Mouse (Mus musculus) retina, adult 2 months (tissue): ENCODE measurements around the gene Thoc6.

Source experiments
- DNase-seq: peaks from one replicate; pipeline ENCODE4 v3.0.0-alpha.2; 2012; ENCODE audit warnings: low read depth, low spot score

Thoc6 gene

GRCm38 (mm10) chr17:23673424-23674073, at the start of gene Thoc6, which contains the start of gene Hcfc1r1:
Gene Thoc6, minus strand, starts transcription at chr17:23673882.
Gene Hcfc1r1, plus strand, starts transcription at chr17:23673596.
- DNase-seq: peak; percentile 92

GRCm38 (mm10) chr17:23722376-23723125, 48.9 kb upstream of the Thoc6 start, which contains the start of gene 1520401A03Rik:
Gene 1520401A03Rik, minus strand, starts transcription at chr17:23722783.
- no peak for DNase-seq

- DNase-seq: no peak
Measured at GRCm38 (mm10) chr17:23721886-23722285, 48.2 kb upstream of the Thoc6 start.

- DNase-seq: no peak
Measured at GRCm38 (mm10) chr17:23719455-23719854, 45.8 kb upstream of the Thoc6 start.

- no peak for DNase-seq
Measured at GRCm38 (mm10) chr17:23717003-23717402, 43.3 kb upstream of the Thoc6 start.

- DNase-seq: peak; percentile 65
Measured at GRCm38 (mm10) chr17:23706212-23706611, 32.5 kb upstream of the Thoc6 start.

GRCm38 (mm10) chr17:23705525-23706104, 31.9 kb upstream of the Thoc6 start:
- DNase-seq: no peak

GRCm38 (mm10) chr17:23704741-23705140, 31.1 kb upstream of the Thoc6 start:
- DNase-seq: no peak

GRCm38 (mm10) chr17:23703301-23703700, 29.6 kb upstream of the Thoc6 start:
- peak; percentile 54 for DNase-seq

GRCm38 (mm10) chr17:23700079-23700478, 26.4 kb upstream of the Thoc6 start:
- DNase-seq: peak; percentile 78

- DNase-seq: no peak
Measured at GRCm38 (mm10) chr17:23699131-23700077, 25.7 kb upstream of the Thoc6 start.

- no peak for DNase-seq
Measured at GRCm38 (mm10) chr17:23695801-23696200, 22.1 kb upstream of the Thoc6 start.

GRCm38 (mm10) chr17:23694491-23694890, 20.8 kb upstream of the Thoc6 start:
- DNase-seq: no peak

GRCm38 (mm10) chr17:23683856-23684672, 10.4 kb upstream of the Thoc6 start, which contains the start of gene Cldn9:
Gene Cldn9, minus strand, starts transcription at chr17:23684026.
- no peak for DNase-seq

- no peak for DNase-seq
Measured at GRCm38 (mm10) chr17:23683226-23683625, 9.5 kb upstream of the Thoc6 start.

- no peak for DNase-seq
Measured at GRCm38 (mm10) chr17:23682530-23682929, 8.8 kb upstream of the Thoc6 start.

GRCm38 (mm10) chr17:23682092-23682491, 8.4 kb upstream of the Thoc6 start:
- DNase-seq: no peak

GRCm38 (mm10) chr17:23681086-23681485, 7.4 kb upstream of the Thoc6 start:
- no peak for DNase-seq

GRCm38 (mm10) chr17:23680336-23680735, 6.7 kb upstream of the Thoc6 start:
- no peak for DNase-seq

GRCm38 (mm10) chr17:23679127-23679835, 5.6 kb upstream of the Thoc6 start, which contains the start of gene Cldn6:
Gene Cldn6, plus strand, starts transcription at chr17:23679249.
- no peak for DNase-seq
